Mouse (Mus musculus): Measurements from ENCODE around the gene Ubash3b. TPM values are rescaled to one million over a fixed set of nuclear protein-coding genes. Genes with fewer than 3 reads are reported as not detected.

Gene Ubash3b
- total RNA-seq, 2 experiments from 2014 or later = 15.1 to 21.6 TPM

DNA sequence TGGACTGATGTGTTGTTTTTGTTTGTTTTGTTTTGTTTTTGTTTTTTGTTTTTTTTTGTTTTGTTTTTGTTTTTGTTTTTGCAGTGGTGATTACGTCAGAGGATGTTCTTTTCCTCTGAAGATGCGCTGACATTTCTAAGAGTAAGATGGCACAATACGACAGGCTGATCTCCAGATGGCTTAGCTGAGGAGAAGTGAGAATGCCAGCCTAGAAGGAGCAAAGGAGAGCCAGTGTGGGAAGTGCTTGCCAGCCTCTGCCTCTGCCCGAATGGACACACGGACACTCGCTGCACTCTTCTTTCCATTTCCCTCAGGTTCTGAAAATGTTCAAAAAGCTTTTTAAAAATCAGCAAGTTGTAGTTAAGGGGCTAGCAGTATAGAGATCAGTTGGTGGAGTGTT lies 6.7 kb upstream of the Ubash3b start:
- ATAC-seq (ENCODE audit: poor library complexity, severe bottlenecking) = peak; percentile 65

DNA sequence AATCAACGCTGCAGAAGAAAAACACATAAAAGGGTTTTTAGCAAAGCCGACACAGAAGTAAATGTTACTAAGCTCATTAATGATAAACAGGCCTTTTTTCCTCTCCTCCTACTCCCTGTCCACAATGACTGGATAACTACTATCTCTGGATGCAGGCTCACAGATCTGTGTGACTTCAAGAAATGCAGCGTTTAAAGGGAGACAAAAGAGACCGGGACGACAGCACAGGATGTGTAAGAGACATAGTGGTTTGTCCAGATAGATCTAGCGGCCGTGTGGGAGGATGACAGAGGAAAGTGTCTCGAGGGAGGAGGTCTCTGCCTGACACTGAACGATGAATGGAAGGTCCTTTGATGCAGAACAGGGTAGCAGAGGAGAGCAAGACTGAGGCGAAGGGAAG lies 5.4 kb upstream of the Ubash3b start:
- ATAC-seq (ENCODE audit: poor library complexity, severe bottlenecking) = no peak

DNA sequence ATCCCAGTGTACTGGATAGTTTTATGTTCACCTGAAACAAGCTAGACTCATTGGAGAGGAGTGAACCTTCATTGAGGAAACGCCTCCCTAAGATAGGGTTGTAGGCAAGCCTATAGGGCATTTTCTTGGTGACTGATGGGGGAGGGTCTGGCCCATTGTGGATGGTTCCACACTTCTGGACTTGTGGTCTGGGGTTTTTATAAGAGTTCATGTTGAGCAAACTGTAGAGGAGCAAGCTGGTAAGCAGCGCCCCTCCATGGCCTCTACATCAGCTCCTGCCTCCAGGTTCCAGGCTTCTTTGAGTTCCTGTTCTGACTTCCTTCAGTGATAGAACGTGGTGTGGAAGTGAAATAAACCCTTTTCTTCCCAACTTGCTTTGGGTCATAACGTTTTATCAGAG lies 866 bp upstream of the Ubash3b start:
- ATAC-seq (ENCODE audit: poor library complexity, severe bottlenecking) = no peak

DNA sequence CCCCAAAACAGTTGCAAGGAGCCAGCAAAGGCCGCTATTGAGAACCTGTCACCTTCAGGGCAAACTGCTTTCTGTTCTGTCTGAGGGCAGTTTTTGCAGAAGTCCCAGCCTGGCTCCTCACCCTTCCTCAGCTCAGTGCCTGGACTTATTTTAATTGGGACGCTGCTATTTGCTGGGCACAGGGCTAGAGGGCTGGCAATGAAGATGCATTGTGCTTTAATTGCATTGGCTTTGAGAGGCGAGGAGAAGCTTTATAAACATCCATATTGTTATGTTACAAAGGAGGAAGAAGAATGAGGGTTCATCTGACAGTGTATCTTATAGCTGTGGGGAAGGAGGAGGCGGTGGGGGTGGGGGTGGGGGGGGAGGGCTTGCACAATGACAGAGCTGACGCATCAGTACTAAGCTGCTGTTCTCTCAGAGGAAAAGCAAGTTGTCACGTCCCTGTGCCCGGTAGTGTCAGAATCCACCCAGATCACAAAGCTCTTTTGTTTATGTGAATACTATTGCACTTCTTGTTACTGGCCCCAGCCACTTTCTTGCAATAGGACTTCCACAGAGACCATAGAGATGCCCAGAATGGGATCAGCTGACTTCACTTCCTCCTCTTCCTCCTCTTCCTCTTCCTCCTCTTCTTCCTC lies 841 bp downstream of the Ubash3b start:
- ATAC-seq (ENCODE audit: poor library complexity, severe bottlenecking) = peak; percentile 39

DNA sequence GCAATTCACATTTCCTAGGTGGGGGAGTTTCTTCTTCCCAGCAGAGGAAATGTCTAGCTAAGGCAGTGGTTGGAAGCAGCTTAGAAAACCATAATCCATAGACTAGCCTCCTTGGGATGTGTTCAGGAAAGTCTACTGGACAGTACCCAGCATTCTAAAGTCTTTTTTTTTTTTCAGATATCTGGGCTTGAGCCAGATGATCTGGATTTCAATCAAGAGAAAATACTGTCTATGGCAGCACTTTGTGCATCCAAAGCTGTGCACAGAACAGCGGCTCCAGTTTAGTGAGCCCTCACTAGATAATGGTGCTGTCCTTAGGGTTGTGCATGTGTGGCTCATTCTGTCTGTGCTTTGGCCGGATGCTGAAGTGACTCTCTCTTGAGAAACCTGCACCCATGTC lies 2.3 kb downstream of the Ubash3b start:
- no peak for ATAC-seq (ENCODE audit: poor library complexity, severe bottlenecking)

DNA sequence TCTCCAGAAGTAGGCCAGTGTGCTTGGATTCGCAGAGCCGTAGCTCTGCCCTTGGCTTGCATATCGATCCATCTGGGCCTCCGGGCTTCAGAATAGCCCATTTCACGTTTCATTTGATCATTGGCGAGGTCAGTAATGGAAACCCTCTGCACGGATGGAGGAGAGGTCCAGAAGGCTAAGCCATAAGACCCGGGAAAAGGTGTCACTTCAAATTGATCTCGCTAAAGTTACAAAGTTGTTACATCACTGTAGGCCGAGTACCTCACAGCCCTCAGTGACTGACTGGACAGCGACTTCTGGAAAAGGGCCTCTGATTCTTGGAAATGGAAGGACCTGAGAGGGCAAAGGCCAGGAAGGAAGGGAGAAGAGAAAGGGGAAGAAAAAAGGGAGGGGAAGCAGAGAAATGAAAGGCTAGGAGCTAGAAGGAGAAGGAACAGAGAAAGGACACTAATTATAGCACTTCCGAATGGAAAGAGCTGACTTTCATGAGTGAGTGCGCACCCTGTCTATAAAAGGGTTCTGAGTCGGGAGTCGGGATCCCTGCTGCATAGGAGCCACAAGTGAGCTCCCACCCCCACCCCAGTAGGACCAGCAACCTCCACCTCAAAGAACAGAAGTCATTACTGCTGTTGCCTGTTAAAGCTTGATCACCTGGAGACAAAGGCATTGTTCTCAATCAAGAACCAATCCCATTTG lies 3.5 kb downstream of the Ubash3b start:
- no peak for ATAC-seq (ENCODE audit: poor library complexity, severe bottlenecking)

DNA sequence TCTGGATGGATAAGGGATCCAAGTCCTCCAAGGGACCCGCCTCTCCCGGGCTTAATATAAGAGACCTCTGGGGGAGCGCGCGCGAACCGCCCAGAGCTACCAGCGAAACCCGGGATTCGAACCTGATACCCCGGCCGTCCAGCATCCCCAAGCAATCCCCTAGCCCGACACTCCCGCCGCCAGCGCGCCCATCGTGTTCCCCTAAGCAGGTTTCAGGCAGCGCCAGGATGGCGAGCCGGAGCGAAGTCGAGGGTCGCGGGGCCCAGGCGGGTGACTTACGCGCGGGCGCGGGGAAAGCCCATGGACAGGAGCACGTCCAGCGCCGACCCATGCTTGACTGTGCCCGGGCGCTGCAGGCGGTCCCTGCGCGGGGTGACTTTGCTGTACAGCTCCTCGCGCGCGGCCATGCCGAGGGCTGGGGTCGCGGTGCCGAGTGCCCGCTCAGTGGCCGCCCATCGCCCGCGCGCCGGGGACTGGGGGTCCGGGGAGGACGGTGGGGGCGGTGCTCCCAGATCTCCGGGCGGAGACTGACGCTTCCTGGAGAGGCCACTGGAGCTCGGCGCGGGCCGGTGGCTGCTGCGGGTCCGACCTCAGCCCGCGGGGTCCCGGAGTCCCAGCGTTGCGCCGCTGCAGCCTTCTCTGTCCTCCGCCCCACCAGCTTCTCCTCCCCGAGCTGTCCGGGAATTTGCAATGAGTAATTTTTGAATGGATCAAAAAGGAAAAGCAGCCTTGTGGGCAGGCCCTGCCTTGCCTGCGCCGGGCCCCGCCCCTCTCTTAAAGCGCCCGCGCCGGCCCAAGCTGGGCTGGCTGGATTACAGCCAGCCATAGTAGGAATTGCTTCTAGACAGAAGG lies 4.3 kb downstream of the Ubash3b start:
- peak; percentile 26 for ATAC-seq (ENCODE audit: poor library complexity, severe bottlenecking)

DNA sequence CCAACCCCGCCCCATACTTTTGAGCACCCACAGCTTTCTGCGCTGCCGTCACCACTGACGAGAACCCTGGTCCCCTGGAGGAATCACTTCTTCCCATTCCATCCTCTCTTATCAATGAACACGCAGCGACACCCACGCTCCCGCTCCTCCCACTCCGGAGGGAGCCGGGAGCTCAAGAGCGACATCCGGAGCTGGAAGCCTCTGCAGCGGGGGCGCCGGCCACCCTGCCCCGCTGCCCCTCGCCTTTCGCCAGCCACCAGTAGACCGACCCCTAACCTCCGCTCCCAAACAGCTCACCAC lies 4.8 kb downstream of the Ubash3b start:
- no peak for ATAC-seq (ENCODE audit: poor library complexity, severe bottlenecking)

DNA sequence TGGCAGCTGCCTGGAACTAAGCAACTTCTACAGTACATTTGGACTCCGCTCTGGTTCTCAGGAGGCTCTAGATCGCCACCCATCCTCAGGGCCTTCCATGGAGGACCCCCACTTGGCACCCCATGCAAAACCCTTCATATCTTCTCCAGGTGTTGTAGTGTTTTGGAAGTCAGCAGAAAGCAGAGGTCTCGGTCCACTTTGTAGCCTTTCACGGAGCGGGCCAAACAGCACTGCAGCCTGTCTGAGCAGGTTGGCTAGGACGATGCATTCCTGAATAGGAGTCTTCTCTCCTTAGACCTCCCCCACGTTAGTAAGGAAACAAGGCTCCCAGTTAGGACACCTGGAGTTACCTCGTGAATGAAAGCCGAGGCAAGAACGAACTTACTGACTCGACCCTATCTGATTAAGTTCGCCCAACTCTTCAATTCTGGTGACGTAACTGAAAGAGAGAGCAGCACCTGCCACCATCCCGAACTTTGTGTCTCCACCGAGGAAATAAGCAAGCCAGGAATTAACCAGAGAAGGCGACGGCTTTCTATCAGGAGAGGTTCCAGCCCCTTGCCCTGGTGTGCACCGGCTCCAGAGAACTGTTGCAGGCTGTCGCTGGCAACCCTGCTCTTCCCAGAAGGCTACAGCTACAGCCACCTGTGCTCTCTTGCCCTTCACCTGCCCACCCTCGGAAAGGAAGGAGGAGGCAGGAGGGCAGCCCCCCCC lies 5.3 kb downstream of the Ubash3b start:
- ATAC-seq (ENCODE audit: poor library complexity, severe bottlenecking) = no peak

DNA sequence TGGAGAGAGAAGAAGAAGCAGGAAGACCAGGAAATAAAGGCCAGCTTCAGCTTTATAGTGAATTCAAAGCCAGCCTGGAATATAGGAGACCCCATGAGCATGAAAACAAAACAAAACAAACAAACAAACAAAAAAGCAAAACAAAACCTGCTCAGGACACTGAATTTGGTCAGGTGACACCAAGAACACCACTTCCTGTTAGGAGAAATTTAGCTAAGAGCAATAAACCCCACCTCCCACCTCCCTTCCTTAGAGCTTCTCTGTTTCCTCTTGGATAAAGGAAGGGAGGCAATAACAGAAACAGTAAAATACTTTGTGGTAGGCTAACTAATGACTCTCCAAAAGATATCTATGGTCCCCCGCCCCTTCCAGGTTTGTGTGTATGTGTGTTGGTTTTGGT lies 7.5 kb downstream of the Ubash3b start:
- no peak for ATAC-seq (ENCODE audit: poor library complexity, severe bottlenecking)

DNA sequence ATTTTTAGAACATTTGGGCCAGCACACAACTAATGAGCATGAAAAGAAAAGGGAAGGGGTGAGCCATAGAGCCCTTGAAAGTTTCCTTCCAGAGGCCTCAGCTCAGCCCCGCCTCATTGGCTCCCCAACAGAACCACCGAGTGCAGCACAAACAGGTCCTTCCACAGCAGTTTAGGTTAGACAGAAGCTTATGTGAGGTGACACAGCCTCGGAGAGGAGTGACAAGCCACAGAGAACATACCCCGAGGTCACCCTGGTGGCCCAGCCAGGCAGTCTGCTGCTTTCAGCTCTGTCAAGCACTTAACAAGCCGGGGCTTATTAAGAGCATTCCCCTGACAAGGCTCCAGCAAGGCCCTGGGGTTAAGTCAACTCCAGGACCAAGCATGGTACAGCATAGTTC lies 8.4 kb downstream of the Ubash3b start:
- peak; percentile 59 for ATAC-seq (ENCODE audit: poor library complexity, severe bottlenecking)

DNA sequence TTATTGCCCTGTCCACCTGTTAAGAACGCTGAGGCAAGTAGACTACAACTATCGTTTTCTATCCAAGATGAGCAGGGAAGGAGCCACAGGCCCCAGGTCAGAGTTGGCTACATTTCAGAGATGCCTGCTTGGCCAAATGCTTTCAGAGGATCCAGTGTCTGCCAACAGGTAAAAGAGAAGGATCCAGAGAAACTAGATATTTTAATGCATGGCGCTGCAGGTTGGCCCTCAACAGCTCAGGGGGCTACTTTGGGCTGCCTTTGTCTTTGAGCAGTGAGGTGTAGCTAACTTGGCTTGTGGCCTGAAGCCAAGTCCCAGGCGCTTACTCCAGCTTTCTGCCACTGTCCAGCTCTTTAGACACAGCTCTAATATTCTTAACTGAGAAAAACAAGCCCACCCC lies 10.0 kb downstream of the Ubash3b start:
- ATAC-seq (ENCODE audit: poor library complexity, severe bottlenecking) = no peak

DNA sequence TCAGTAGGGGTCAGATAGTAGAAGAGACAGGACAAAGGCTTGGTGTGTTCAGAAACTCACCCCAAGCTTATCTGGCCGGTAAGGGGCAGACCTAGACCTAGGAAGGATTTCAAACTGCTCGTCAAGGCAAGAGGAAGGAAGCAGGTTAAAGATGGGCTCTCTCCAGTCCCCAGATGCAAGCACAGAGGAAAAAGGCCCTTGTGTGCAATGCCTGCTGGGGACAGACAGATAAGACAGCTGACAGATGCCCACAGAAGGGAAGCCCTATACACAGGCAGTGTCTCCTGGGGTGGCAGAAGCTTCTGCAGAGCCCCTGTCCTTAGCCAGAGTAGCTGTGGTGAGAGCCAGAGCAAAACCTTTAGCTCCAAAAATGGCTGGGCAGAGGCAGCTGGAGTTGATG lies 11.6 kb downstream of the Ubash3b start:
- ATAC-seq (ENCODE audit: poor library complexity, severe bottlenecking) = peak; percentile 28

DNA sequence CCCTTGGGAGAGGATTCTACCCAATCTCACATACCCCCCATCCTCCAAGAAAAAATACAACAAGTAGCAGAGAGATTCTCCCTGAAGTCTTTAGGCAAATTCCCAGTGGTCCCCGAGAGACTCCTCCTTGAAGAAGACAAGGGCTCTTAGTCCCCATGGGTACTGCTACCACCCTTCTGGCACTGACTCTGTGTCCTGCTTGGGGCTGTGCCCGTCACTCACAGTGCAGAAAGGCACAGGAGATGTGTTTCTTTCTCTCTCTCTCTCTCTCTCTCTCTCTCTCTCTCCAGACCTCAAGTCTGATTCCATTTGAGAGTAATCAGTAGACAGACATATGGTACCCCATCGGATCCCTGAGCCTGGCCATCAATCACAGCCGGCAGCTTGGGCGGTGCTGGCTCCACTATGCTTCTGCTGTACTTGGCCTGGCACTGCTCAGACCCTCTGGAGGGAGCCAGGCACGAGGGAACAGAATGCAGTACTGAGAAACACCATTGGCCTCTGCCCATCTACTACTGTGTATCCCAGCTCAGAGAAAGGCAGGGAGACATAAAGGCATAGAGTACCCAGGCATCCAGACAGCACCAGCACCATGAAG lies 12.3 kb downstream of the Ubash3b start:
- ATAC-seq (ENCODE audit: poor library complexity, severe bottlenecking) = no peak

DNA sequence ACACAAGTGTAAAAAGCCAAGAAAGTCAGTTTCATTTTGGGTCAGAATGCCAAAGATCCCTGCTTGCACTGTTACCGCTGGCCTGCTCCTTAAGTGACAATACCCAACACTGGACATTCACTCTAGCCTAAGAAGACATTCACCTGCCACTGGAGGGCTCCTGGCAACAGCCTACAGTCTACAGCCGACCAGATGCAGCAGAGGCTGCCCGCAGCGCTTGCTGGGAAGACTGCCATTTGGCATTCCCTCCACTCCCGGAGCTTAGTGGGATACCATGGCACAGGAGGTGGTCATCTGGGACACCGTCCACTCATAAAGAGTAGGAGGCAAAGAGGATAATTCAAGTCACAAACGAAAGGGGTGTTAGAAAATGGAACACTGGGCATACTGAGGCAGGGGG lies 12.9 kb downstream of the Ubash3b start:
- ATAC-seq (ENCODE audit: poor library complexity, severe bottlenecking) = no peak

DNA sequence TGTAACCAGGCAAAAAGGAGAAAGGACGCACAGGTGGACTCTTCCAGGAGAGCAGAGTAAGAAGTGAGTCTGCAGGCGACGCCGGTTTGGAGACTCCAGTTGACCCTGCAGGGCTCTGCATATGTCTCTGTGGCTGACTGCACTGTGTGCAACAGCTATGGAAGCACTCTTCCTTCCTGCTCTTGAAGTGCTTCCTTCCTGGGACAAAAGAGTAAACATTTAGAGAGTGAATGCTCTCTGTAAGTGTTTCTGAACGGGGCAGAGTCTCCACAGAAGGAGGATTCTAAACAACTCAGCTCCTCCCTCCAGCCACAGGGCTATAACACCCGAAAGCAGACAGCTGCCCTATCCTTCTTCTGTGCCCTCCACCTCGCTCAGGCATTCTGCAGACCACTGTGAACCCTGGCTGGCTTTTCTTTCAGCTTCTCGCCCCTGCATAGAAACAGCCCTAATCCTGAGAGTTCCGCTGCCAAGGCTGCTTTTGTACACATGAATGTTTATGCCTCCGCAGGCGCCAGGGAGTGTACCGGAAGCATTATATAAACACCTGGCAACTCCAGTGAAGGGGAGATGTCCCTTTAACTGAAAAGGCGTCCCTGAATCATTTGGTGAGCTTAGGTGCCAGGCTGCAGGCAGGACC lies 14.2 kb downstream of the Ubash3b start:
- ATAC-seq (ENCODE audit: poor library complexity, severe bottlenecking) = no peak

DNA sequence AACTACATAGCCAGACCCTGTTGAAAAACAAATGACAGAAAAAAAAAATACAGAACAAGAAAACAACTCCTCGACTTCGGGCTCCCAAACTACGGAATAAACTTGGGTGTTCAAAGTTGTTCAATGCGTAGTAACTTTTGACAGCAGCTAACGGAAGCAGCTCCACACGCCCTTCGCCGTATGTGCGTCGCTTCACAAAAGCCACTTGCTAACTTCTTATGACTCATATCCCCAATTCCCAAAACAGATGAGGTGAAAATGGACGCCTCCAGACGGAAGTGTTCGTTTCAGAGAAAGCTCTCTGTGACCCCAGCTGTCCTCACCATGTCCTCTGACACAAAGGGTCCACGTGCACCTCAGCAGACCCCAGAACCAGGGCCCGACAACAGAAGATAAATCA lies 17.7 kb downstream of the Ubash3b start:
- ATAC-seq (ENCODE audit: poor library complexity, severe bottlenecking) = no peak

DNA sequence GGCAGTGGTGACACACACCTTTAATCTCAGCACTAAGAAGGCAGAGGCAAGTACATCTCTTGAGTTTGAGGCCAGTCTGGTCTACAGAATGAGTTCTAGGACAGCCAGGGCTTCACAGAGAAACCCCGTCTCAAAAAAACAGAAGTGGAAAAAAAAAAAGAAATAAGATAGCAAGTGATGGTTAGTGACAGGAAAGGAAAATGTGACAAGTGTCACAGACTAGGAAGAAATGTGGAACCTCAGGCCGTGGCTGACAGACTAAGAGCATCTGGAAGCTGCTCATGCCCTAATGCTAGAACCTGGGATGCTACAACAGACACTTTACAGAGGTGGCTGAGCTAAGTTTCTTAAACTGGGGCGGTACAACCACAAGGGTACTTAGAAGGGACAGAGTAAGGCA lies 18.4 kb downstream of the Ubash3b start:
- peak; percentile 34 for ATAC-seq (ENCODE audit: poor library complexity, severe bottlenecking)

DNA sequence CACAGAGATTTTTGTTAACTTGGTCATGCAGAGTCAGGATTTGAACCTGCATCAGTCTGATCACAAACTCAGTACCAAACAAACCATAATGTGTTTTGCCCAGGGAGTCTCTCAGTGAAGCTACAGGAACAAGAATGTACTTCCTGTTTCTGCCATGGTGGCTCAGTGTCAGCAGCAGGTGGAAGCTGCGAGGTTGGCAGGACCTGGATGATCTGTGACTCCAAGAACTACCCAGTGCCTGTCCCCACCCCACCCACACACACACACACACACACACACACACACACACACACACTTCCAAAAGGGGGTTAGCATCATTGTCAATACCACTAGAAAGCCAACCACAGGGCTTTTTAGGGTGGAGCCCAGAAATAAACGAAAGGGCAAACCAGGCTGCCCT lies 20.5 kb downstream of the Ubash3b start:
- peak; percentile 77 for ATAC-seq (ENCODE audit: poor library complexity, severe bottlenecking)

DNA sequence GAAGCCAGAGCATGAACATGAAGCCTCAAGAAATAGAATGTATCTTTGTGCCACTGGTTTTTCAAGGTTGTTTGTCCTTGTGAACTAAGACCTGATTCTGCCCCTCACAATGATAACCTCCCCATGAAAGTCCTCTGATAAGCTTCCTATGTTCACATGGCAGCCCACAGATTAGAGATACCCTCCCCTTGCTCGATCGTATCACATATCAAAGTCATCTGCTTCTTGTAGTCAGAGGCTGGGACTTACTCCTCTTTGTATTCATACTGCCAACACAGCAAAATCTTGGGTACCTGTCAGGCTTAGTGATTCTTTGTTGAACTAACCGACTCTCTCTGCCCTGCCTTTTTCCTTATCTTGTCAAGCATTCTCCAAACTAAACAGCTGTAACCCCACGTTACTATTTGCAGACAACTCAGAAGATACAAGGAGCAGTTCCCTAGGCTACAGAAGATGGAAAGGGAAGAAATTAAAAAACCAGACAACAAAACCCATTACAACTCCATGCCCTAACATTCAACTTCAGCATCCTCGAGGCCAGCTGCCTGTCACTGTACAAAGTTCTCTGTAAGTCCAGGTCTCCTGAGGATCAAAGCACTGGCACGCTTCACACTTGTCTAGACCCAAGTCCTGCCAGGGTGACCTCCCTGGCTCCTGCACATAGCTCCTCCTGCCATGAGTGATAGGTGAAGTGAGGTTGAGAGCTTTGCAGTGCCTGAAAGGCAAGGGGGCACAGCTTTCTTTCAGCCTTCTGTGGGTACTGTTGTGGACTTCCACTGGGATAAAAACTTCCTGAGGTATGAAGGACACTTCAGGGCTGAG lies 22.3 kb downstream of the Ubash3b start:
- no peak for ATAC-seq (ENCODE audit: poor library complexity, severe bottlenecking)
